Mouse (Mus musculus) midbrain, embryonic 11.5 days (tissue): Measurements from ENCODE around the gene Sema3b. TPM values are rescaled to one million over a fixed set of nuclear protein-coding genes. Genes with fewer than 3 reads are reported as not detected.

Experiments
- ATAC-seq: fragments of 200-750 bp; cut with Nextera tagmentation; 2 replicates; pipeline ENCODE4 v1.8.0; 2017; ENCODE audit warnings: moderate TSS enrichment, moderate library complexity; ENCODE audit not compliant: low FRiP score
- DNase-seq: peaks from one replicate; pipeline ENCODE4 v3.0.0; 2015; ENCODE audit warnings: low spot score; ENCODE audit errors: missing footprints
- H3K27ac ChIP-seq: fragments of 300-500 bp; sonication (generic); 2 replicates; pipeline ENCODE4 v1.5.1; 2014; ENCODE audit warnings: low read depth, low read length
- H3K27me3 ChIP-seq: fragments of 300-500 bp; sonication (generic); 2 replicates; pipeline ENCODE4 v1.6.1; 2014; ENCODE audit warnings: mild to moderate bottlenecking, low read length, moderate library complexity, mixed read lengths; ENCODE audit not compliant: control insufficient read depth, insufficient read depth
- H3K36me3 ChIP-seq: fragments of 300-500 bp; sonication (generic); 2 replicates; pipeline ENCODE4 v1.6.1; 2014; ENCODE audit warnings: mild to moderate bottlenecking, low read length, moderate library complexity, mixed read lengths; ENCODE audit not compliant: control insufficient read depth, insufficient read depth
- H3K4me1 ChIP-seq: fragments of 300-500 bp; sonication (generic); 2 replicates; pipeline ENCODE4 v1.6.1; 2014; ENCODE audit warnings: low read length; ENCODE audit not compliant: control insufficient read depth, insufficient read depth
- H3K4me2 ChIP-seq: fragments of 300-500 bp; sonication (generic); 2 replicates; pipeline ENCODE4 v1.6.1; 2014; ENCODE audit warnings: mild to moderate bottlenecking, moderate library complexity
- H3K4me3 ChIP-seq: fragments of 300-500 bp; sonication (generic); 2 replicates; pipeline ENCODE4 v1.5.1; 2014; ENCODE audit warnings: low read depth, low read length
- H3K9ac ChIP-seq: fragments of 300-500 bp; sonication (generic); 2 replicates; pipeline ENCODE4 v1.6.1; 2014; ENCODE audit warnings: low read length
- H3K9me3 ChIP-seq: fragments of 300-500 bp; sonication (generic); 2 replicates; pipeline ENCODE4 v1.6.1; 2016; ENCODE audit warnings: low read length; ENCODE audit not compliant: control insufficient read depth
- WGBS: fragments of 180-500 bp; shearing (Covaris S2); extraction: QIAGEN DNeasy Blood & Tissue Kit; methylation state at CpG from one replicate; pipeline ENCODE4 v1.1.7; 2014; 5-methylcytosine and 5-hydroxymethylcytosine counted together
- polyA plus RNA-seq: library from polyadenylated mRNA; unstranded; fragments of >200 nt; fragmentation: Nextera tagmentation; extraction: Ambion mirVana; gene quantifications from 2 replicates; pipeline ENCODE4 v1.2.1, GENCODE M21; 2014

Gene Sema3b
- polyA plus RNA-seq, 1 experiment from 2014 or later, result 2.1 TPM

DNA sequence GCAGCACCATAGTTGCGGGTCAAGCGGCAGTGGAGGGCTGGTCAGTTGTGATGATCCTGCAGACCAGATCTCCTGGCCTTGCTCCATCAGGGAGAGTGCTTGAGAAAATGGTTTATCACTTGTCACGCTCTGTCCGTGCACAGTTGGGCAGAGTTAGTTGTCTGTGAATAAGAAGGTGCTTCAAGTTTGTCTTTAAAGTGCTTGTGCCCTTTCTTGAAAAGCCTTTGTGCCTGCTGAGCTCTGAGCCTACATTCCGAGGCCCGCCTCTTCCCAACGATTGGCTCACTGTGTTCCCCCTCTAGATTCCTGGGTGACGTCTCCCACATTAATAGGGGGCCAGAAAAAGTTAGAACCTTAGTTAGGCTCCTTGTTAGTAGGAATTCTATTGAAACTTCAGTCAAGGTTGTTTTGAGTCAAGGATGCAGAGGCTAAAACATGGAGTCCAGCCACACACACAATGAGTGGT lies 57.1 kb downstream of the Sema3b start:
- no peak for ATAC-seq
- Histone ChIP-seq H3K27ac (no peak overlapping the region), H3K4me3 (peak overlapping the region; percentile 34), H3K4me1 (peaks cover 35% of the 10 kb centered on the region), H3K4me2 (peak overlapping the region; percentile 70), H3K36me3 (no peaks in the 10 kb centered on the region), H3K27me3 (peaks cover 28% of the 10 kb centered on the region), H3K9me3 (no peaks in the 10 kb centered on the region), H3K9ac (peak overlapping the region; percentile 59)
- WGBS, result 3% methylated on average over 8 of the region's 8 CpGs
- DNase-seq, result no peak

DNA sequence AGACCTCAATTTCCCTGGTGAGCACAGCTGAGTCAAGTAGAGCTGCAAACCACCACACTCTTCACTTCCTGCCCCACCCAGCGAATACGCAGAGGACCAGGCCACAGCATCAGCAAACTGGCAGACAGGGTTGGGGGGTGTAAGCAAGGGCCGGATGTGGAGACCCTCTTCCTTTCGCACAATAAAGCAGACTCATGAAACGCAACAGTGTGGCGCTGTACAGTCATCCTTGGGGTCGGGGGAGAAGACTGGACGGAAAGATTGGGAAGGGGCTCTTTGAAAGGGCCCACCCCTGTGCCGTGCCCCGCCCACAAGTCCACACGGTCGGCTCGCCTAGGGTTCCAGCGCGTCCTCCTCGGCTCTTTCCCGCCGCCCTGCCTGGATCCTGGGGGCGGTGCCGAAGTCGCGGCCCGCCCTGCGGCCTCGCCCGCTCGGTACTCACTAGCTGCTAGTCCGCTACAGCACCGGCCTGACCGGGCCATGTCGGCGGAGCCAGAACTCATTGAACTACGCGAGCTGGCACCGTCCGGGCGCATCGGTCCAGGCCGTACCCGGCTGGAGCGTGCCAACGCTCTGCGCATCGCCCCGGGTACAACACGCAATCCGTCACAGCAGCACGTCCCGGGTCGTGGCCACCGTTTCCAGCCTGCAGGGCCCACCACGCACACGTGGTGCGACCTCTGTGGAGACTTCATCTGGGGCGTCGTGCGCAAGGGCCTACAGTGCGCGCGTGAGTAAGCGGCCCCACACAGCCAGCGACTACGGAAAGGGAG lies 57.7 kb downstream of the Sema3b start, which contains the start of gene Rassf1:
Gene Rassf1, plus strand, starts transcription at position 439 of the 773 bp plus-strand sequence.
- Histone ChIP-seq H3K27me3 (peaks cover 28% of the 10 kb centered on the region), H3K9me3 (no peaks in the 10 kb centered on the region), H3K9ac (peak within 1 kb of the TSS; percentile 59), H3K4me1 (peaks cover 41% of the 10 kb centered on the region), H3K27ac (no peak within 1 kb of the TSS), H3K4me3 (peak within 1 kb of the TSS; percentile 34), H3K4me2 (peak within 1 kb of the TSS; percentile 70), H3K36me3 (no peaks in the 10 kb centered on the region)
- no peak for ATAC-seq
- WGBS, result under 1% methylated on average over 63 of the region's 63 CpGs
- DNase-seq, result peak; percentile 94

DNA sequence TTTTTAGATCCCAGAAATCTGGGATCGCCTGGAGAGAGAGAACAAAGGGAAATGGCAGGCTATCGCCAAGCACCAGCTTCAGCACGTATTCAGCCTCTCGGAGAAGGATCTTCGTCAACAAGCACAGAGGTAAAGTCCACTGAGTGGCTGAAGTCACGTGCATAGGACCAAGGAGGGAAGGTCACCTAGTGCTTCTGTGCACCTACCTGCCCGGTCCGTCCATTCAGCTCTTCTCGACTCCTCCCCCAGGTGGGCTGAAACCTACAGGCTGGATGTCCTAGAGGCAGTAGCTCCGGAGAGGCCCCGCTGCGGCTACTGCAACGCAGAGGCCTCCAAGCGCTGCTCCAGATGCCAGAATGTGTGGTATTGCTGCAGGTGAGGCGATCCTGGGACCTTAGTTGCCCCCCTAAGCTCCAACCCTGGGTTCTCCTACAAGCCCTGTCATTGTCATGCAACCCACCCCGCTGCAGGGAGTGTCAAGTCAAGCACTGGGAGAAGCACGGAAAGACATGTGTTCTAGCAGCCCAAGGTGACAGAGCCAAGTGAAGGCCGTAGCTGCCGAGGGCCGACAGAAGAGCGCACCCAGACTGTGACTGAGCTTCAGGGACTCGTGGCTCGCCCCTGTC lies 58.4 kb downstream of the Sema3b start:
- Histone ChIP-seq H3K4me2 (peak overlapping the region; percentile 70), H3K4me1 (peaks cover 34% of the 10 kb centered on the region), H3K36me3 (no peaks in the 10 kb centered on the region), H3K9ac (no peak overlapping the region), H3K4me3 (peak overlapping the region; percentile 34; the same call in 1 of the 2 replicates), H3K27ac (no peak overlapping the region), H3K9me3 (no peaks in the 10 kb centered on the region), H3K27me3 (peaks cover 28% of the 10 kb centered on the region)
- WGBS, result 25% methylated on average over 23 of the region's 23 CpGs
- ATAC-seq, result no peak
- DNase-seq, result peak; percentile 91

DNA sequence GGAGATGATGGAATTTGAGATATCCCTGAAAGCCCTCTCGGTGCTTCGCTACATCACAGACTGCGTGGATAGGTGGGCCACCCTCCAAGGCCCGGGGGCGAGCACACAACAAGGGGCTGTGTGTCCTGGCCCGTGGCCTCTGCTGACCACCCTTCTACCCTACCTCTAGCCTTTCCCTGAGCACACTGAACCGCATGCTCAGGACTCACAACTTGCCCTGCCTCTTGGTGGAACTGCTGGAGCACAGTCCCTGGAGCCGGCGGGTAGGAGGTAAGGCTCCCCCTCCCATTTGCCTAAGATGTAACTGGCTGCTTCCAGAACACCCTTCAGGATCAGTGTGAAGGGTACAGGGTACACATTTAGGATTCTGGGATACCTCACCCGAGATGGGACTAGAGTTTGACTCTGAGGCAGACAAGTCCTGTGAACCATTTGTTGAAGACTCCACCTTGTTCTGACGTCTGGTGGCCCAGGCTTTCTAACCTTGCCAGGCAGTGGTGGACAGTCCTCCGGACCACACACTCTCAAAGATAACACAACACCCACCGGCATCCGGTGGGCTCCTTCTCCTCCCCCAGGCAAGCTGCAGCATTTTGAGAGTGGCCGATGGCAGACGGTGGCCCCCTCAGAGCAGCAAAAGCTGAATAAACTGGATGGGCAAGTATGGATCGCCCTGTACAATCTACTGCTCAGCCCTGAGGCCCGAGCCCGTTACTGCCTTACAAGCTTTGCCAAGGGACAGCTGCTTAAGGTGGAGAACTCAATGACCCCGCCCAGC lies 59.5 kb downstream of the Sema3b start:
- DNase-seq, result no peak
- no peak overlapping the region for H3K27ac ChIP-seq
- ATAC-seq, result no peak
- H3K27me3 ChIP-seq, result peaks cover 28% of the 10 kb centered on the region
- no peak overlapping the region for H3K4me2 ChIP-seq
- WGBS, result 87% methylated on average over 20 of the region's 20 CpGs
- peaks cover 4% of the 10 kb centered on the region; the same call in 1 of the 2 replicates for H3K36me3 ChIP-seq
- no peak overlapping the region for H3K9ac ChIP-seq
- H3K4me3 ChIP-seq, result no peak overlapping the region
- peaks cover 32% of the 10 kb centered on the region for H3K4me1 ChIP-seq
- H3K9me3 ChIP-seq, result no peaks in the 10 kb centered on the region

DNA sequence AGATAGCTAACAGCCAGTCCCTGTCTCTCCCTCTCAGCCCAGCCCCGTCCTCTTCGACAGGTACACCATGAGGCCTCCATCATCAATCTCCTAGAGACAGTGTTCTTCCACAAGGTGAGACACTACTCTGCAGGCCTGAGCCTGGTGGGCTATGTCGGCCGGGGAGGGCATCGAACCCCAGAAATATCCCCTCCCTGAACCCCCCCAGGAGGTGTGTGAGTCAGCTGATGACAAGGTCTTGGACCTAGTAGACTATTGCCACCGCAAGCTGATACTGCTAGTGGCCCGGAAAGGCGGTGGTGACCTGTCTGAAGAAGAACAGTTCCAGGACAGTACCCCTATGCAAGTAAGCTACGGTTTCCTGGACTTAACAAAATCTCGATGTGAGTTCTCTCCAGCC lies 60.2 kb downstream of the Sema3b start:
- ATAC-seq (no peak), DNase-seq (no peak)
- H3K9ac ChIP-seq, result no peak overlapping the region
- 92% methylated on average over 9 of the region's 10 CpGs for WGBS
- peaks cover 9% of the 10 kb centered on the region for H3K36me3 ChIP-seq
- peaks cover 28% of the 10 kb centered on the region for H3K27me3 ChIP-seq
- peaks cover 31% of the 10 kb centered on the region for H3K4me1 ChIP-seq
- H3K27ac ChIP-seq, result no peak overlapping the region
- H3K4me3 ChIP-seq, result no peak overlapping the region
- H3K4me2 ChIP-seq, result no peak overlapping the region
- H3K9me3 ChIP-seq, result no peaks in the 10 kb centered on the region

DNA sequence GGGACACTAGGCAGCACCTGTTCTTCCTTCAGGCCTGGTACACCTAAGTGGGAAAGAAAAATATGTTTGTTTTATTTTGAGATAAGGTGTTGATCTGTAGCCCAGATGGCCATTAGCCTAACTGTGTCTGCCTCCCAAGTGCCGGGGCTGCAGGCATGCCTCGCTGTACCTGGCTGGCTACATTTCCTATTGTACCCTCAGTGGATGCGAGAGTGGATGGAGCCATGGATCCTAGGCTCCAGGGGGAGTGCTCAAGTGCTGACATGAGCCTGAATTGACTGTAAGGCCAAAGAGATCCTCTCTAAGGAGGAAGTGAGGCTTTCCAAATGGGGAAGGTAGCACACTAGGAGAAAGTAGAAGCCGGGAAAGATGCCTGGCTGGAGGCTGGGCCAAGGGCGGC lies 61.1 kb downstream of the Sema3b start:
- DNase-seq, result no peak
- Histone ChIP-seq H3K36me3 (peaks cover 9% of the 10 kb centered on the region), H3K9ac (no peak overlapping the region), H3K4me2 (no peak overlapping the region), H3K27ac (no peak overlapping the region), H3K9me3 (no peaks in the 10 kb centered on the region), H3K4me1 (peaks cover 25% of the 10 kb centered on the region), H3K4me3 (no peak overlapping the region), H3K27me3 (peaks cover 26% of the 10 kb centered on the region)
- WGBS, result 82% methylated on average over 5 of the region's 5 CpGs
- no peak for ATAC-seq

Other genes with a start within 250 kb of the Sema3b start
- 1.3 and 1.7 TPM in 2 replicates for gene Cacna2d2, start 209.6 kb downstream of the Sema3b start, polyA plus RNA-seq
- 40.9 and 44.6 TPM in 2 replicates for gene Tmem115, start 75.3 kb downstream of the Sema3b start, polyA plus RNA-seq
- 18.3 and 18.9 TPM in 2 replicates for gene Cyb561d2, start 67.0 kb downstream of the Sema3b start, polyA plus RNA-seq
- gene Nprl2, start 67.0 kb downstream of the Sema3b start, polyA plus RNA-seq, result 39.1 and 43.3 TPM in 2 replicates
- 0.33 and 0.49 TPM in 2 replicates for gene Zmynd10, start 61.9 kb downstream of the Sema3b start, polyA plus RNA-seq
- gene Rassf1, start 57.7 kb downstream of the Sema3b start, polyA plus RNA-seq, result 40.5 and 44.0 TPM in 2 replicates
- gene Tusc2, start 46.0 kb downstream of the Sema3b start, polyA plus RNA-seq, result 94.5 and 94.6 TPM in 2 replicates
- gene Hyal2, start 41.3 kb downstream of the Sema3b start, polyA plus RNA-seq, result 129 and 132 TPM in 2 replicates
- gene Hyal1, start 32.3 kb downstream of the Sema3b start, polyA plus RNA-seq, result 3.9 and 4.8 TPM in 2 replicates
- gene Naa80, start 30.3 kb downstream of the Sema3b start, polyA plus RNA-seq, result 8.4 and 11.1 TPM in 2 replicates
- 0.33 and 0.47 TPM in 2 replicates for gene Hyal3, start 28.4 kb downstream of the Sema3b start, polyA plus RNA-seq
- 24.2 and 28.2 TPM in 2 replicates for gene Ifrd2, start 21.6 kb downstream of the Sema3b start, polyA plus RNA-seq
- gene Gnai2, start 26.1 kb upstream of the Sema3b start, polyA plus RNA-seq, result 578 and 581 TPM in 2 replicates
- 11.2 and 11.7 TPM in 2 replicates for gene Slc38a3, start 60.3 kb upstream of the Sema3b start, polyA plus RNA-seq
- 1.1 and 1.4 TPM in 2 replicates for gene Gnat1, start 70.5 kb upstream of the Sema3b start, polyA plus RNA-seq
- 9.6 and 11.9 TPM in 2 replicates for gene Sema3f, start 101.2 kb upstream of the Sema3b start, polyA plus RNA-seq
- 186 and 191 TPM in 2 replicates for gene Rbm5, start 161.8 kb upstream of the Sema3b start, polyA plus RNA-seq